Mouse (Mus musculus) cerebellum, adult 9-10 months (tissue): ENCODE results near the gene Nepro.

ENCODE experiments used
- DNase-seq: peaks from one replicate; pipeline ENCODE4 v3.0.0; 2022

Nepro gene

GRCm38 (mm10) chr16:44703458-44703857 lies 20.6 kb upstream of the Nepro start:
- DNase-seq, result no peak

- peak; percentile 82 for DNase-seq
Observed at GRCm38 (mm10) chr16:44716305-44717140, 7.6 kb upstream of the Nepro start.

- no peak for DNase-seq
Observed at GRCm38 (mm10) chr16:44717141-44717634, 6.9 kb upstream of the Nepro start.

GRCm38 (mm10) chr16:44717838-44718237 lies 6.3 kb upstream of the Nepro start:
- no peak for DNase-seq

GRCm38 (mm10) chr16:44719349-44719748 lies 4.8 kb upstream of the Nepro start:
- no peak for DNase-seq

- peak; percentile 49 for DNase-seq
Observed at GRCm38 (mm10) chr16:44720518-44720917, 3.6 kb upstream of the Nepro start.

- no peak for DNase-seq
Observed at GRCm38 (mm10) chr16:44722666-44723065, 1.4 kb upstream of the Nepro start.

GRCm38 (mm10) chr16:44724847-44725246 lies 746 bp downstream of the Nepro start:
- DNase-seq, result no peak

- peak; percentile 95 for DNase-seq
Observed at GRCm38 (mm10) chr16:44725286-44726223, 1.5 kb downstream of the Nepro start.

- DNase-seq, result no peak
Observed at GRCm38 (mm10) chr16:44727525-44727924, 3.4 kb downstream of the Nepro start.

- DNase-seq, result no peak
Observed at GRCm38 (mm10) chr16:44734059-44734458, 10.0 kb downstream of the Nepro start.

- no peak for DNase-seq
Observed at GRCm38 (mm10) chr16:44735676-44736075, 11.6 kb downstream of the Nepro start.

GRCm38 (mm10) chr16:44736118-44736517 lies 12.0 kb downstream of the Nepro start:
- DNase-seq, result no peak

- DNase-seq, result no peak
Observed at GRCm38 (mm10) chr16:44742753-44743152, 18.7 kb downstream of the Nepro start.

- peak; percentile 46 for DNase-seq
Observed at GRCm38 (mm10) chr16:44745471-44745865, 21.4 kb downstream of the Nepro start.

- peak; percentile 92 for DNase-seq
Observed at GRCm38 (mm10) chr16:44745866-44746562, 21.9 kb downstream of the Nepro start, which contains the start of gene Gtpbp8. Gene Gtpbp8, minus strand, starts transcription at chr16:44746363.

- DNase-seq, result no peak
Observed at GRCm38 (mm10) chr16:44748007-44748406, 23.9 kb downstream of the Nepro start.

- DNase-seq, result no peak
Observed at GRCm38 (mm10) chr16:44757700-44758099, 33.6 kb downstream of the Nepro start.

- no peak for DNase-seq
Observed at GRCm38 (mm10) chr16:44761811-44762210, 37.7 kb downstream of the Nepro start.

GRCm38 (mm10) chr16:44765555-44766319 lies 41.6 kb downstream of the Nepro start, which contains the start of gene Cd200r1:
Gene Cd200r1, plus strand, starts transcription at chr16:44765736.
- no peak for DNase-seq

GRCm38 (mm10) chr16:44766320-44766892 lies 42.3 kb downstream of the Nepro start:
- no peak for DNase-seq
